27 mouse cellular contexts compared by ENCODE assay signal in the genomic region with DNA sequence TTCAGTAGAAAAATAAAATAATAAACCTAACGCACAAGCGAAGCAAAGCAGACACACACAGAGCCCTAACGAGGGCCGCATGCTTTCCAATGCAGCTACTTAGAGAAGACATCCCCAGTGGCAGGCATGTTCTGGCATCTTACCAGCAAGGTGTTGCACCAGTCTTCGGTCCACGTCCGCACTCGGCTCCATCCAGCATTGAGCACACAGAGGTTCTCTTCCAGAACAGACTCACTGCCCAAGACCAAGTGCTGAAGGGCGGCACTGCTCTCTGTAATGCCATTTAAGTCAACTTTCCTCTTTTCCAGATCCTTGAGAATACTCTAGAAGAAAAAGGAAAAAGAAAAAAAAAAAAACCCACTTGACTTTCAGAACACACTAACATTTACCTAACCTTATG.
"Had no signal": no experiment of that assay in that cellular context is flagged by ENCODE, and none has a peak within 500 bp of the region (broad histone marks: within the 10 kb centered on the region; RNA-seq: fewer than 3 reads in every experiment).

No protein-coding gene starts in this region.

- H3K4me3 ChIP-seq: left cerebral cortex, adult 2 months; limb, embryonic 10.5 days; limb, embryonic 12.5 days; limb, embryonic 13.5 days; limb, embryonic 15.5 days; liver, embryonic 12.5 days; liver, embryonic 13.5 days; liver, embryonic 15.5 days; lung, embryonic 15.5 days; megakaryocyte, embryonic 14.5 days; midbrain, embryonic 10.5 days; midbrain, embryonic 12.5 days; midbrain, embryonic 13.5 days; midbrain, embryonic 15.5 days; myocyte; neural tube, embryonic 12.5 days had no signal

- H3K4me1 ChIP-seq: limb, embryonic 10.5 days; limb, embryonic 12.5 days; limb, embryonic 13.5 days; limb, embryonic 15.5 days; liver, embryonic 12.5 days; liver, embryonic 13.5 days; liver, embryonic 15.5 days; lung, embryonic 15.5 days; megakaryocyte, embryonic 14.5 days; midbrain, embryonic 10.5 days; midbrain, embryonic 12.5 days; midbrain, embryonic 13.5 days; midbrain, embryonic 15.5 days; neural tube, embryonic 12.5 days had no signal

- H3K36me3 ChIP-seq: liver, embryonic 15.5 days; midbrain, embryonic 13.5 days; midbrain, embryonic 15.5 days had no signal

- DNase-seq: left cerebral cortex, postnatal 4 days; liver; liver, embryonic 13.5 days; liver, postnatal 0 days; lung, embryonic 14.5 days; lung, postnatal 14 days; midbrain, embryonic 14.5 days had no signal

- H3K9me3 ChIP-seq: limb, embryonic 10.5 days; limb, embryonic 12.5 days; limb, embryonic 13.5 days; limb, embryonic 15.5 days; liver, embryonic 12.5 days; liver, embryonic 13.5 days; liver, embryonic 15.5 days; lung, embryonic 15.5 days; megakaryocyte, embryonic 14.5 days; midbrain, embryonic 10.5 days; midbrain, embryonic 12.5 days; midbrain, embryonic 13.5 days; midbrain, embryonic 15.5 days; neural tube, embryonic 12.5 days had no signal

- H3K4me2 ChIP-seq: limb, embryonic 12.5 days; limb, embryonic 13.5 days; limb, embryonic 15.5 days; liver, embryonic 11.5 days; liver, embryonic 12.5 days; liver, embryonic 13.5 days; liver, embryonic 15.5 days; lung, embryonic 14.5 days; lung, embryonic 15.5 days; midbrain, embryonic 11.5 days; midbrain, embryonic 12.5 days; midbrain, embryonic 13.5 days; midbrain, embryonic 15.5 days; neural tube, embryonic 12.5 days had no signal

- H3K9ac ChIP-seq: limb, embryonic 12.5 days; limb, embryonic 13.5 days; limb, embryonic 15.5 days; liver, embryonic 12.5 days; liver, embryonic 13.5 days; liver, embryonic 14.5 days; liver, embryonic 15.5 days; liver, postnatal 0 days; lung, embryonic 14.5 days; lung, embryonic 15.5 days; midbrain, embryonic 12.5 days; midbrain, embryonic 13.5 days; midbrain, embryonic 15.5 days; neural tube, embryonic 12.5 days had no signal

- H3K27ac ChIP-seq: left cerebral cortex, adult 2 months; limb, embryonic 10.5 days; limb, embryonic 12.5 days; limb, embryonic 13.5 days; limb, embryonic 15.5 days; liver, embryonic 12.5 days; liver, embryonic 13.5 days; liver, embryonic 14.5 days; liver, embryonic 15.5 days; lung, embryonic 15.5 days; macrophage; midbrain, embryonic 10.5 days; midbrain, embryonic 12.5 days; midbrain, embryonic 13.5 days; midbrain, embryonic 15.5 days; neural tube, embryonic 12.5 days had no signal

- H3K27me3 ChIP-seq: limb, embryonic 12.5 days; limb, embryonic 13.5 days; limb, embryonic 15.5 days; liver, embryonic 12.5 days; liver, embryonic 13.5 days; liver, embryonic 15.5 days; lung, embryonic 15.5 days; megakaryocyte, embryonic 14.5 days; midbrain, embryonic 12.5 days; midbrain, embryonic 13.5 days; midbrain, embryonic 15.5 days; neural tube, embryonic 12.5 days had no signal

- ATAC-seq: liver, embryonic 12.5 days; liver, postnatal 0 days; midbrain, embryonic 13.5 days; midbrain, embryonic 15.5 days; midbrain, embryonic 16.5 days had no signal
